Mouse (Mus musculus): ENCODE results near the gene Tmem97. TPM values are rescaled to one million over a fixed set of nuclear protein-coding genes. Genes with fewer than 3 reads are reported as not detected.

Gene Tmem97
- polyA plus RNA-seq, 2 experiments: 34.2 to 116 TPM

- H3K9me3 ChIP-seq (ENCODE audit: control insufficient read depth, low read length): no peaks in the 10 kb centered on the region
- no peak for DNase-seq (ENCODE audit: low read depth in 3 of 3, low spot score in 3 of 3)
- no peaks in the 10 kb centered on the region for H3K27me3 ChIP-seq (ENCODE audit: control insufficient read depth, insufficient read depth, low read length)
- H3K4me2 ChIP-seq (ENCODE audit: low read depth): no peak overlapping the region
- no peak for ATAC-seq (ENCODE audit: insufficient read depth)
- no peak overlapping the region for H3K9ac ChIP-seq (replicated peaks)
- peaks cover 18% of the 10 kb centered on the region for H3K36me3 ChIP-seq (replicated peaks; ENCODE audit: control insufficient read depth, insufficient read depth, low read depth)
- peaks cover 3 to 24% of the 10 kb centered on the region in 2 experiments; a peak in 3 of 4 replicates for H3K4me1 ChIP-seq (replicated peaks; ENCODE audit: control insufficient read depth in 2 of 2, insufficient read depth in 2 of 2, low read length in 1 of 2)
- H3K27ac ChIP-seq: no peak overlapping the region
- H3K4me3 ChIP-seq (ENCODE audit: insufficient read depth in 1 of 2, low read depth in 2 of 2, low read length in 2 of 2): no peak overlapping the region
- TF ChIP-seq CTCF (IDR thresholded peaks at IDR 0.05; ENCODE audit: low read depth) (no peak), EP300 (IDR thresholded peaks at IDR 0.05; ENCODE audit: low read depth) (no peak)
- 45% methylated on average over 8 of the region's 8 CpGs for WGBS (ENCODE audit: insufficient replicate concordance)
These were observed 5.4 kb downstream of the Tmem97 start for GRCm38 (mm10) chr11:78545181-78545580.

GRCm38 (mm10) chr11:78544449-78545111 lies 6.0 kb downstream of the Tmem97 start:
- 80% methylated on average over 7 of the region's 7 CpGs for WGBS (ENCODE audit: insufficient replicate concordance)
- no peak for TF ChIP-seq EP300 (IDR thresholded peaks at IDR 0.05; ENCODE audit: low read depth)
- no peak for TF ChIP-seq CTCF (IDR thresholded peaks at IDR 0.05; ENCODE audit: low read depth)
- no peaks in the 10 kb centered on the region for H3K9me3 ChIP-seq (ENCODE audit: control insufficient read depth, low read length)
- H3K4me3 ChIP-seq (ENCODE audit: insufficient read depth in 1 of 2, low read depth in 2 of 2, low read length in 2 of 2): no peak overlapping the region
- DNase-seq (ENCODE audit: low read depth in 3 of 3, low spot score in 3 of 3) (no peak), ATAC-seq (ENCODE audit: insufficient read depth) (no peak)
- H3K9ac ChIP-seq (replicated peaks): no peak overlapping the region
- H3K4me1 ChIP-seq (replicated peaks; ENCODE audit: control insufficient read depth in 2 of 2, insufficient read depth in 2 of 2, low read length in 1 of 2): peaks cover 2 to 22% of the 10 kb centered on the region in 2 experiments; a peak in 3 of 4 replicates
- H3K27ac ChIP-seq: no peak overlapping the region
- H3K27me3 ChIP-seq (ENCODE audit: control insufficient read depth, insufficient read depth, low read length): no peaks in the 10 kb centered on the region
- H3K36me3 ChIP-seq (replicated peaks; ENCODE audit: control insufficient read depth, insufficient read depth, low read depth): peaks cover 23% of the 10 kb centered on the region
- H3K4me2 ChIP-seq (ENCODE audit: low read depth): no peak overlapping the region

- no peaks in the 10 kb centered on the region for H3K27me3 ChIP-seq (ENCODE audit: control insufficient read depth, insufficient read depth, low read length)
- DNase-seq (ENCODE audit: low read depth in 3 of 3, low spot score in 3 of 3) (no peak), ATAC-seq (ENCODE audit: insufficient read depth) (no peak)
- H3K4me3 ChIP-seq (ENCODE audit: insufficient read depth in 1 of 2, low read depth in 2 of 2, low read length in 2 of 2): no peak overlapping the region
- H3K4me2 ChIP-seq (ENCODE audit: low read depth): no peak overlapping the region
- no peak for TF ChIP-seq EP300 (IDR thresholded peaks at IDR 0.05; ENCODE audit: low read depth)
- TF ChIP-seq CTCF (IDR thresholded peaks at IDR 0.05; ENCODE audit: low read depth): no peak
- no peak overlapping the region for H3K9ac ChIP-seq (replicated peaks)
- WGBS (ENCODE audit: insufficient replicate concordance): 72% methylated on average over 3 of the region's 3 CpGs
- peaks cover 8 to 15% of the 10 kb centered on the region in 2 experiments; a peak in 3 of 4 replicates for H3K4me1 ChIP-seq (replicated peaks; ENCODE audit: control insufficient read depth in 2 of 2, insufficient read depth in 2 of 2, low read length in 1 of 2)
- H3K9me3 ChIP-seq (ENCODE audit: control insufficient read depth, low read length): no peaks in the 10 kb centered on the region
- H3K27ac ChIP-seq: no peak overlapping the region
- H3K36me3 ChIP-seq (replicated peaks; ENCODE audit: control insufficient read depth, insufficient read depth, low read depth): peaks cover 32% of the 10 kb centered on the region
These were observed 10.2 kb downstream of the Tmem97 start for GRCm38 (mm10) chr11:78540358-78540757.

GRCm38 (mm10) chr11:78536690-78537084 lies 13.9 kb downstream of the Tmem97 start:
- Histone ChIP-seq H3K9ac (replicated peaks) (peak overlapping the region; percentile 80), H3K27me3 (ENCODE audit: control insufficient read depth, insufficient read depth, low read length) (no peaks in the 10 kb centered on the region), H3K36me3 (replicated peaks; ENCODE audit: control insufficient read depth, insufficient read depth, low read depth) (peaks cover 26% of the 10 kb centered on the region), H3K4me2 (ENCODE audit: low read depth) (peak overlapping the region; percentile 97), H3K4me1 (replicated peaks; ENCODE audit: control insufficient read depth in 2 of 2, insufficient read depth in 2 of 2, low read length in 1 of 2) (peaks cover 13 to 18% of the 10 kb centered on the region in 2 experiments), H3K9me3 (ENCODE audit: control insufficient read depth, low read length) (no peaks in the 10 kb centered on the region), H3K27ac (peak overlapping the region; percentile 48), H3K4me3 (ENCODE audit: insufficient read depth in 1 of 2, low read depth in 2 of 2, low read length in 2 of 2) (peak overlapping the region; percentile 72 to 78)
- WGBS (ENCODE audit: insufficient replicate concordance): 2% methylated on average over 14 of the region's 14 CpGs
- no peak for ATAC-seq (ENCODE audit: insufficient read depth)
- no peak for TF ChIP-seq EP300 (IDR thresholded peaks at IDR 0.05; ENCODE audit: low read depth)
- no peak for TF ChIP-seq CTCF (IDR thresholded peaks at IDR 0.05; ENCODE audit: low read depth)
- DNase-seq (ENCODE audit: low read depth in 3 of 3, low spot score in 3 of 3): no peak

- peak; percentile 95 for ATAC-seq (ENCODE audit: insufficient read depth)
- Histone ChIP-seq H3K27me3 (ENCODE audit: control insufficient read depth, insufficient read depth, low read length) (no peaks in the 10 kb centered on the region), H3K4me1 (replicated peaks; ENCODE audit: control insufficient read depth in 2 of 2, insufficient read depth in 2 of 2, low read length in 1 of 2) (peaks cover 13 to 18% of the 10 kb centered on the region in 2 experiments), H3K9me3 (ENCODE audit: control insufficient read depth, low read length) (no peaks in the 10 kb centered on the region), H3K36me3 (replicated peaks; ENCODE audit: control insufficient read depth, insufficient read depth, low read depth) (peaks cover 23% of the 10 kb centered on the region), H3K9ac (replicated peaks) (peak within 1 kb of the TSS; percentile 80), H3K4me3 (ENCODE audit: insufficient read depth in 1 of 2, low read depth in 2 of 2, low read length in 2 of 2) (peak within 1 kb of the TSS; percentile 72 to 78), H3K4me2 (ENCODE audit: low read depth) (peak within 1 kb of the TSS; percentile 97), H3K27ac (peak within 1 kb of the TSS; percentile 69)
- under 1% methylated on average over 52 of the region's 52 CpGs for WGBS (ENCODE audit: insufficient replicate concordance)
- TF ChIP-seq CTCF (IDR thresholded peaks at IDR 0.05; ENCODE audit: low read depth) (no peak), EP300 (IDR thresholded peaks at IDR 0.05; ENCODE audit: low read depth) (no peak)
- DNase-seq (ENCODE audit: low read depth in 3 of 3, low spot score in 3 of 3): peak; percentile 99 to 100 (median 99)
These were observed 14.4 kb downstream of the Tmem97 start, which contains the start of the genes Tnfaip1 and Ift20 for GRCm38 (mm10) chr11:78536080-78536689. TSS of gene Tnfaip1 (minus strand) at chr11:78536332. TSS of gene Ift20 (plus strand) at chr11:78536361.
